Comparison of ENCODE assay signal across 11 mouse cellular contexts in genomic region chr6:7326974-7327373, GRCm38 (mm10).
"Had no signal": no experiment of that assay in that cellular context is flagged by ENCODE, and none has a peak within 500 bp of the region (broad histone marks: within the 10 kb centered on the region; RNA-seq: fewer than 3 reads in every experiment).

No protein-coding gene starts in this region.

- H3K27me3 ChIP-seq: kidney, embryonic 15.5 days; limb, embryonic 13.5 days had no signal

- H3K4me3 ChIP-seq: kidney, embryonic 15.5 days; limb, embryonic 13.5 days had no signal

- H3K27ac ChIP-seq: kidney, embryonic 15.5 days; limb, embryonic 13.5 days; liver, embryonic 14.5 days; stomach, postnatal 0 days had no signal

- H3K4me1 ChIP-seq: kidney, embryonic 15.5 days; limb, embryonic 13.5 days had no signal

- H3K9me3 ChIP-seq: kidney, embryonic 15.5 days; limb, embryonic 13.5 days had no signal

- H3K9ac ChIP-seq: kidney, embryonic 15.5 days; limb, embryonic 13.5 days; liver, embryonic 14.5 days had no signal

- ATAC-seq: lung, postnatal 0 days had no signal

- DNase-seq: kidney, adult 2 months; kidney, postnatal 14 days; left cerebral cortex, postnatal 4 days; lung, adult 2 months; lung, postnatal 36 days; thymus, postnatal 4 days had no signal

- H3K36me3 ChIP-seq: kidney, embryonic 15.5 days; limb, embryonic 13.5 days had no signal

- H3K4me2 ChIP-seq: kidney, embryonic 15.5 days; limb, embryonic 13.5 days had no signal
